Mouse (Mus musculus) urinary bladder, postnatal 4 days (tissue): ENCODE data around the gene Bcl2l11.
A peak's percentile ranks its signal among the peaks of the same experiment; 100 is the strongest.

Experiments used
- DNase-seq, 2 experiments: peaks; one replicate each; pipeline ENCODE4 v3.0.0; 2021 to 2022; ENCODE audit warnings: low spot score in 2 of 2

Gene Bcl2l11

DNA sequence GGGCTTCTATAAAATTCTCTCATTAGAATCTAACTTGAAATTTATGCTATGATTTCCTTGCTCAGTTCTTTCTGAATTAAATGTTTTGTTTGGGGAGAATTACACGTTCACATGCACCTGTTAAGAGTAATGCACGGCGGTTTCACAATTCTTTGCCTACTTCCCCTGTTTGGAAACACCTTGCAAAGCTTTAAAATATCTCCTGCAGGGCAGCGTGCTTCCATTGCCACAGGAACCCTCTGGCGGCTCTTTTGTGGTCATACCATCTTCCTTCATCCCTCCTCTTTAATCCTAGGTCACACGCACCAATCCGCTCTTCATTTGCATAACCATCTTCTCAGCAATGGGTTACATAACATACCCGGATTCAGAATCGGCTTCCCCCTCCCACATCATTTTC is 14.3 kb upstream of the Bcl2l11 start:
- DNase-seq: no peak

DNA sequence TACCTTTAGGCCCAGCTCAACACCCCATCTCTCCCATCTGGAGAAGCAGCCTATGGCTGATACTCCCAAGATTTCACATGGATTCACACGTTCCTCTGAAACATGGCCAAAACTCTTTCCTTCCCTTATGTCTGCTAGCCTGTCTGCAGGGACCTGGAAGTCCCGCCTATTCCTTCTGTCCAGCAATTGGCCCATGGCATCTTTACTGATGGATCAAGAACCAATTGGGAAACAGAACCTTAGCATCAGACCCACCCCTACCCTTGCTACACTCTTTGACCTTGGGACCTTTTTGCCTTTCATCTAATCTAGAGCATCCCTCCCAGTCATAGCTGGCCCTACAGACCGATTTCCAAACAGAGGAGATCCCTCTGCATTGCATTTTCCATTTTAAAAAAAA is 11.2 kb upstream of the Bcl2l11 start:
- DNase-seq: no peak

DNA sequence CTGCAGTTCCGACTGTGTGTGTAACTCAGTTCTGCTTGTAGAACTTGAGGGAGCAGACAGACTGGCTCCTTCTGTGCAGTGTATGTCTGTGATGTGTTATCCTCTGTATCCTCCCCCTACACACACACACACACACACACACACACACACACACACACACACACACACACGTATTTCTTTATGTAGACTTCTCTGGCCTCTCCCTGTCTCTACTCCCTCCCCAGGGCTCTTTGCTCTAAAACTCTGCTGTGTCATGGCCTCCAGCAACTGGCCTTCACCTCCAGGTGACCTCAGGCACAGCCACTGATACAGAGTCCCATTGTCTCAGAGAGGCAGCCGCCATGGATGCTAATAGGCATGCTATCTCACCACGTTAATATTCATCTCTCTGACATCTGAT is 10.3 kb upstream of the Bcl2l11 start:
- DNase-seq: no peak

DNA sequence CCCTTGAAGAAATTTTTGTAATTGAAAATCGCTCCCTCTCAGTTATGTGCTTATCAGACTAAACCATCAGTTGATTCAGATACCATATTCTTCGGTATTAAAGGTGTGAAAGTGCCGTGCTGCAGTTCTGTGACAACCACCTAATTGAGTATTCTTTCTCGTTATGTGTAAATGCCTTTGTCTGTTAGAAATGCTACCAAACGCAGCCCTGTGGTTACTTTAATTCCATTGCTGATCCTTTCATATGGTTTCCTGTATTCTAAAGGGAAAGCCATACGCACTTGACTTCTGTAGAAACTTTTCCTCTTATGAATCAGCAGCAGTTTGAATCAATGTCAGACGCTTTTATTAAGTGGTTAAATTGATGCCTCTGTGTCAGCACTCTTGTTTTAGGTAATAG is 8.2 kb upstream of the Bcl2l11 start:
- DNase-seq: no peak

DNA sequence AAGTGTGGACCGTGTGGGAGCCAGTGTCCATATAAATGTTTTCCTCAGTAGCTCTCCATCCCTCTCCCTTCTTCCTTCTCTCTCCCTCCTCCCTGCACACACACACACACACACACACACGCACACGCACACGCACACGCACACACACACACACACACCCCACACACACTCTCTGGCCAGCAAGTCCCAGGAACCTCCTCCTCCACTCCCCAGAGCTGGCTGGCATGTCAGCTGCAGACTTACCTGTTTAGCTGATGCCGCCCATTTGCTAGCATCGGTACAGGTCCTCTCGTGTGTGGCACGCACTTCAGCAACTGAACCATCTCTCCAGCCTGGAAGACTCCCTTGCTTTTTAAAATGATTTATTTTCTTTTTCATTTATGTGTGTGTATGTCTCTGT is 6.9 kb upstream of the Bcl2l11 start:
- DNase-seq: no peak

DNA sequence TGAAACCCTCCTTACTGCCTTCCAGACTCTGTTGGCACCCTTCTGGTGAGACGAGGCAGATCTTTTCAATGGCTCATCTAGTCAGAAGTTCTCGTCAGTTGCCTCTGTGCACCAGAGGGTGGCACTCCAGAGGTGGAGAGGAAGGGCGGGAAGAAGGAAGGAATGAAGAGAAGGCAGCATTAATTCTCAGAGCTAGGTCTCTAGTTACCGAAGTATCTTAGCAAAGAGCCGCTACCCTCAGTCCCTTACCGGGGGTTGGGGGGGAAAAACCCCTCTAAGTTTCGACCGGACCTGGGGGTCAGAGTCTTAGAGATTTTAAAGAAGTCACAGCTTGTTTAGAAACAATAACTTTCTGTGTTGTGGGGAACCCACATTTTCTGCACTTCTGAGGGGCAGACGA is 3.3 kb upstream of the Bcl2l11 start:
- peak in 1 of 2 experiments; percentile 33 for DNase-seq

DNA sequence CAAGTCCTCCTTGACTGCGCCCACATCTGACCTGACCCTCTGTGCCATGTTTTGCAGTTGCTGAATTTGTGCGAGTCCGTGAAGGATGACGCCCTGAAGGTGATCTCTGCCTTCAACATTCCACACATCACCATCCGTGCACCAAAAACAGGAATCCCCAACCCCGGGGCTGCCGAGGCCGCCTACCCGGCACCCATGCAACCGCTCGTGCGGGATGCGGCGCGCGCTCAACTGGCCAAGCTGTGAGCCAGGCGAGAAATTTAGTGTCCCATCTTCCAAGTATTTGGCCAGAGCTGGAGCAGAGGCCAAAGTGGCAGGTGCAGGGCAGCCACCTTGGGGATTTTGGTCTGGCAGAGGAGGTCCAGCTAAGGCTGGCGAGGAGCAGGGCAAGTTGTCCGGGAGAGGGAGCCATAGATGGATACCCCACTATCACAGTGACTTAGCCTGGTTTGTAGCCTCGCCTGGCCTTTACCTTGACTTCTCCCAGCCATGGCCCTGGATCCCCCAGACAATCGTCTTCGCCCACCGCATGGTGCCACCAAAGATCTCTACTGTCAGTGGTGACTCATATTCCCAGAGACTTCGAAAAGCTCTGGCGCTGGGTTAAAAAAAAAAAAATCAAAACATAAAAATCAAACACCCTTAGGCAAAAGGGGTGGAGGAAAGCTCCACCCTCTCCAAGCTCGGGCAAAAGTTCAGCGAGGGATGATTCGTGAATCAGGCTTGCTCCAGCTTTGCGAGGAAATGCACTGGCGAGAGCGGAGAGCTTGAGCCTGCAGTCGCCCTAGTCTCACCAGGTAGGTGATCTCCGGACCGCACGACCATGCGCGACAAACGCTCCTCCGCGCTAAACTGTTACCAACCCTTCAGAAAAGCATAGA is 2.7 kb upstream of the Bcl2l11 start:
- peak in 1 of 2 experiments; percentile 23 for DNase-seq

DNA sequence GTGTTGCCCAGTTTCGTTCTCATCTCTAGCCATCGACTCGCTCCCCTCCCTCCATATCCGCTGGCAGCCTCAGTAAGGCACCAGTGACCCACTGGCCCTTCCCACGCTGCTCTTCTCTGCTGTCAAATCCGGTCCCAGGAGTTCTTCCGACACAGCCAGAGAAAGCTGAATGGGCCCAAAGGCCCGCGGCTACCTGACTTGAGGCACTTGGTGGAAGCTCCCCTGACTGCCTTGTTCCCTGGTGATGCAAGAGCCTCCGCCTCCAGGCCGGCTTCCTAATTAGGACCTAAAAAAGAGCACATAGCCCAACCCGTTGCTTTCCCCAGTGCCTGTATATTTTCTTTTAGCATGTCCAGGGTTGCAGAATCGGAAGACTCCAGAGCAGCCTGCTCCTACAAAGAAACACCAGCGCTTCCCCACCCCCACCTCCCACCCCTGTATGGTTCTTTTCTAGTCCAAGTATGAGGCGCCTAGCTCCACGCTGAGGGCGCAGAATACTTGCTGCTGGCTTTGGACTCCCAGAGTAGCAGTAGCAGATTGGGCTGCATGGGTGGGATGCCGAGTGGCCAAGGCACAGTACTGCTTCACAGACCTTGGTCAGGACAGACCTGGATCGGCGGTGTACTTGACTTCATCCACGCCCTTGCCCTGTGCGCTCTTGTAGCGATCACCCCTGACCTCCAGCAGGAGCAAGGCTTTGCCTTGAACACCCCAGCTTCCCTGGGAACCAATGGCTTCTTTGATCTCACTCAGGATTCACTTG is 1.7 kb upstream of the Bcl2l11 start:
- DNase-seq: no peak

DNA sequence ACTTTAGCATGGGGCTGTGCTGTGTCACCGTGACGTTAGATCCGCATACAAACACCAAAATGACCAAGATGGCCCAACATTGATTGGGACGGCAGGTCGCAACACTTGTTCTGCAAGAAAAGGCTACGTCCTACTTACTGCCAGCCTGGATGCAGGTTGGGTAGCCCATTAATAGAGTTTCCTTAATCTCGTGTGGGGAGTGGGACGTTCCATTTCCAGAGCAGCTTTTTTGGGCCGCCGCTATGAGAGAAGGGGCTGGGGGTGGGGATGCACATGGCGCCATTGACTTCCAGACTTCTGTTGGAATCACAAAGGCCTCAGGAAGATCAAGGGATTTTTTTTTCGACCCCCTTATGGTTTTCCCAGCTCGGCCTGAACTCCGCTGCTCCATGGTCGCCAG is 1.1 kb upstream of the Bcl2l11 start:
- DNase-seq: no peak

DNA sequence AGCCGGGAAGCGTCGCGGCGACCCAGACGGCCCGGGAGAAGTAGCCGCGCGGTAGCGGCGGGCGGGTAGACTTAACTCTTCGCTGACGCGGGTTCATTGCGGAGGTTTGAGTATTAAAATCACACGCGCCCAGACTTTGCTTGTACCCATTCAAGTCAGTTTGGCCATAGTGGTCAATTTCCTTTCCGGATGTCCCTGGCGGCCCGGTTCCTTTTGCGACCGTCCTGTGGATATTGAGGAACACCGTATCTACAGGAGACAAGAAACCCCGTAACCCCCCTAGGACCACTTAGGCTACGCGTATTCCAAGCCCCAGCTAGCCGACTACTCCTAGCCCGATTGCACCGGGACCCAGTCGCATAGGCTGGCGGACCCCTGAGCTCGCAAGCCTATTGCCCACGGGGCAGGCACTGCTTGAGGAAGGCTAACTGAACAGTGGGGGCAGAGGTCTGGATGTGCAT is 783 bp downstream of the Bcl2l11 start:
- no peak for DNase-seq

DNA sequence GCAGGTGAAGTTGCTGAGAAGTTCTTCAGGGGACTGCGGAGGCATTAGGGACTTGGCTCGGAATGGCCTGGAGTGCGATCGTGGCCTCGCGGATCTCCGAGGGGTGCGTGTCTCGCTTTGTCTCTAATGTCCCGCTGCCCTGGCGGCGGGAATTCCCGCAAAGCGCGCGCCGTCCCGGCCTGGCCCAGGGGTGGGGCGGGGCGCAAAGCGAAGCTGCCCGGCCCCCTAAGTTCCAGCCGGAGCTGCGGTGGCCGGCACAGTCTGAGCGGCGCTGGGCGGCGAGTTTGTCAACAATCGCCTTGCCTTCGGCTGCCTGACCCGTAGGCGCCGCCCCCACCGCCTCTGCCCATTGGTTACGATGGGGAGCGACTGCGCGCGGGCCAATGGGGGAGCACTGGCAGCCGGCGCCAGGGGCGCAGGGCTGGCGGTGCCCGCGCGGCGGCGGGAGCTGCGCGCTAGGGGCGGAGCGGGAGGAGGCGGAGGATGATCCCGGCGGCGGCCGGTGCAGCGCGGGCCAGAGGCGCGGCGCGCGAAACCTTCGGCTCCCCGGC is 1.4 kb downstream of the Bcl2l11 start:
- DNase-seq: peak; percentile 94 to 95

DNA sequence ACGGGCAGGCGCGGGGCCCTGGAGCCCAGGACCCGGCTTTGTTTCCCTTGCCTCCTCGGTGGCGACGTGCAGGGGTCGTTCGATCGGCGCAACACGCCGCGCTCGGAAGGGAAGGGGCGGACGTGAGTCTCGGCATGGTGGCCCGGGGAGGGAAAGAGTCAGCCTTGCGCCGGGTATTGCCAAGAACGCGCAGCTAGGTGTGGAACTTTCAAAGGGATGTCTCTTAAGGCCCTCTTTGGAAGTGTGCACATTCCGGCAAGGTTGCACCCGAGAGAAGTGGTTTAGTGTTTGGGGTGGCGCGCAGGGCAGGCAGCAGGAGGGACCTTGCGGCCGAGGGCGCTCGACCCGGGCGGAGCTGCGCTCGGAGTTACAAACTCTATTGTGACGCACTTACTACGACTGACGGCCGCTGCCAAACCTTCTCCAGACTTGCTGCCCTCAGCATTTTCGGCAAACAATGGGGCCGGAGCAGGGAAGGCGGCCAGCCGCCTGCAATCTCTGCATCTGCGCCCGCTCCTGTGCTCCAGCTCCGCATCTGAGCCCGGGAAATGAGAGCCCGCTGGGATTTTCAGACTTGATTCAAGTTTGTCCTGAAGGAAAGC is 2.0 kb downstream of the Bcl2l11 start:
- peak; percentile 68 to 80 for DNase-seq

DNA sequence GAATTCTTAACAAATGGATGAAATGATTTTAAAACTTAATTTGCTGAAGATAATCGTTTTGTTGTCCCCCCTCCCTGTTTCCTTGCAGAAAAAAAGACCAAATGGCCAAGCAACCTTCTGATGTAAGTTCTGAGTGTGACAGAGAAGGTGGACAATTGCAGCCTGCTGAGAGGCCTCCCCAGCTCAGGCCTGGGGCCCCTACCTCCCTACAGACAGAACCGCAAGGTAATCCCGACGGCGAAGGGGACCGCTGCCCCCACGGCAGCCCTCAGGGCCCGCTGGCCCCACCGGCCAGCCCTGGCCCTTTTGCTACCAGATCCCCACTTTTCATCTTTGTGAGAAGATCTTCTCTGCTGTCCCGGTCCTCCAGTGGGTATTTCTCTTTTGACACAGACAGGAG is 2.7 kb downstream of the Bcl2l11 start:
- no peak for DNase-seq

DNA sequence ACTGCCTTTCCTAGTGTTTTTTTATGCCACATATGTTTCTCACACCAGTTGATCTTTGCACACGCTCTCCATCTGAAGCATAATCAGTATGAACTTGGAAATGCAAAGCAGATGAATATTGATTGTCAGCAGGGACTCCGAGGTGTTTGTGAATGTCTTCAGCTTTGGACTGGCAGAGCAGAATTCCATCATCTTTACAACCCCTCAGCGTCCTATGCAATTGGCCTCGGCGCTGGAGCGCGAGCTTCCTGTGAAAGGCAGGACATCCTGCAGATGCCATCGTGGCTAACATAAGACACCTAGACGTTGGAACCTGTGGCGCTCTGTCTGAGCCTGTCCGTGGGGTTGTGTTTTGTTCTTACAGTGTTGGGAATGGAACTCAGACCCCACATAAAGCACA is 5.7 kb downstream of the Bcl2l11 start:
- DNase-seq: no peak

DNA sequence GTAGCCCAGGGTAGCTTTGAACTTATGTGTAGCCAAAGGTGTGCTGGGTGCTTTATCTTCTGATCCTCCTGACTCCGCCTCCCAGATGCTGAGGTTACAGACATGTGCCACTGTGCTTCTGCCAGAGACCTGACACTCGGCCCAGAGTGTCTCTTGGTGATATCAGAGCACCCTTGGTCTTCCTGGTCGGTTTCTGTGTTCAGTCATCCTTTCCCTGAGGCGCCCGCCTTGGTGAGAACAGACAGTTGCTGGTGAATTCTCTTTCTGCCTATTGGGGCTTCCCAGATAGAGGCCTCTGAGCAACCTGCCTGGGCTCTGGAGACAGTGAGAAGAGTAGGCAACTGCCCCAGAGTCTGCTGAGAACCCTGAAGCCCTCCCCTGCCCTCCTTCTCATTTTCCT is 6.8 kb downstream of the Bcl2l11 start:
- DNase-seq: no peak

DNA sequence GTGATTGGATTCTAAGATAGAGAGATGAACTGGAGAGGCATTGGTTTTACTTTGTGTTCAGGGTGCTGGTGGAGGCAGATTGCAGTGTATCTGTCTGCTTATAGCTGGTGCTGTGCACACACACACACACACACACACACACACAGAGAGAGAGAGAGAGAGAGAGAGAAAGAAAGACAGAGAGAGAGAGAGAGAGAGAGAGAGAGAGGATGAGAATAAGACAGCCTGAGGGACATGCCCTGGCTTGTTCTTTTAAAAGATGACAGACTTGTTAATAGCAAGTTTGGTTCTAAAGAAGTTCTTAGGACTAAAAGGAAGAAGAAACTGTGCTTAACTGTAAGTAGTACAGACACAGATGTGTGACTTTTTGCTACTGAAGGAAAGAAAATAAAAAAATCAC is 8.0 kb downstream of the Bcl2l11 start:
- no peak for DNase-seq

DNA sequence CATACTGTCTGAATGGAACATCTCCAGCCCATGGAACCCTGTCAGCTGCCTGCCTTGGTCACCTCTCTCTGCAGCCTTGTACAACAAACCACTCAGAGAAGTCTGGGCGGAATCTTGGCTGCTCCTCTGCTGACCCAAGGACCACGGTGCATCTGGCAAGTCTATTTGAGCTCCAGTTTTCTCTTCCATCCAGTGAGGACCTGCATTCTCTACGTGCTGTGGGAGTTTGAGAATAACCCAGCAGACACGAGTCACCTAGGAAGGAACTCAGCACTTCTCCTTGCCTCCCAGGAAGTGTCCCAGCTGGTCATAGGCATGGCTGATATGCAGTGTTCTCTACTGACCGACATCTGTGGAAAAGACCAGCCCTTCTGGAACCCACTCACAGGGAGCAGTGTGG is 8.6 kb downstream of the Bcl2l11 start:
- DNase-seq: no peak

DNA sequence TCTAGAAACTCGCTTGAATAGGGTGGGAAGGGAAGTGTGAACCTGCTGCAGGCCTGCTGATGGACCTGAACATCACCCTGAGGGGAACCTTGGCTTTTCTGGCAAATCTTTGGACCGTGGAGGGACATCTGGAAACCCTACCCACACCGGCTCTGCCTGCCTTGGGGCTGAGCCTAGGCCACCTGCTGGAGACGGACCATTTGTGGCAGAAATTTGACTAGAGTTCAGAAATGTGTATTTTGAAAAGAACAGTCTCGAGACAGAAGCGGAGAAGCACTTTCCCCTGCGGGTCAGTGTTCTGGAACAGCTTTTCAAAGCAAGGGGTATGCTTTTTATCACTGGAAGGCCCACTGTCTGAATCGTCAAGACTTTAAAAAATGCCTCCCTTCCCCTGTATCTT is 9.1 kb downstream of the Bcl2l11 start:
- no peak for DNase-seq

DNA sequence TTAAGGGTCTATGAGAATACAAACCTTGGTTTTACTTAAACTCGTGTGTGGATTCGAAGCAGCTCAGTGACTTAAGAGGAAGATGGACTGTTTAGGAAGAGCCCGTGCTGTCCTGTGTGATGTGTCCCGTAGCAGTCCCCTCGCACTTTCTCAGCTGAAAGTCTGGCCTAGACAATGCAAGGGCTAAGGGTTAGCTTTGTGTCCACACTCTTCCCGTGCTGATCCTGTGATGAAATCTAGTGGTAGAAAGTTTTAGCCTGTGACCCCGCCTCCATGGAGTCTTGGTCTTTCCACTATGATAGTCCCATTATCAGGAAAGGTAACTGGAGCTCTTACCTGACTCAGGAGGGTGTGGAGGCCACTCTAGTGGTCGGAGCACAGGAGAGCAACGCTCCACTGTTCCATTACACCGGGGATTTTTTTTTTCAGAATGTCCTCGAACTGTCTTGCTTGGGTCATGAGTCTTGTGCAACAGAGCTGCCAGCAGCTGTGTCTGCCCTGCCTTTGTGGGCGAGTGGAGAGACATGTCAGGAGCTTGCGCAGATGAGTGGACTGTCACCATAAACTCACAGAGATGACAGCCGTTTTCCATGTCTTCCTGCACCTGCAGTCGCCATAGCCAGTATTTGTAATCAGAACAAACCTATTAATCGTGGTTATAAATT is 11.1 kb downstream of the Bcl2l11 start:
- DNase-seq: no peak

DNA sequence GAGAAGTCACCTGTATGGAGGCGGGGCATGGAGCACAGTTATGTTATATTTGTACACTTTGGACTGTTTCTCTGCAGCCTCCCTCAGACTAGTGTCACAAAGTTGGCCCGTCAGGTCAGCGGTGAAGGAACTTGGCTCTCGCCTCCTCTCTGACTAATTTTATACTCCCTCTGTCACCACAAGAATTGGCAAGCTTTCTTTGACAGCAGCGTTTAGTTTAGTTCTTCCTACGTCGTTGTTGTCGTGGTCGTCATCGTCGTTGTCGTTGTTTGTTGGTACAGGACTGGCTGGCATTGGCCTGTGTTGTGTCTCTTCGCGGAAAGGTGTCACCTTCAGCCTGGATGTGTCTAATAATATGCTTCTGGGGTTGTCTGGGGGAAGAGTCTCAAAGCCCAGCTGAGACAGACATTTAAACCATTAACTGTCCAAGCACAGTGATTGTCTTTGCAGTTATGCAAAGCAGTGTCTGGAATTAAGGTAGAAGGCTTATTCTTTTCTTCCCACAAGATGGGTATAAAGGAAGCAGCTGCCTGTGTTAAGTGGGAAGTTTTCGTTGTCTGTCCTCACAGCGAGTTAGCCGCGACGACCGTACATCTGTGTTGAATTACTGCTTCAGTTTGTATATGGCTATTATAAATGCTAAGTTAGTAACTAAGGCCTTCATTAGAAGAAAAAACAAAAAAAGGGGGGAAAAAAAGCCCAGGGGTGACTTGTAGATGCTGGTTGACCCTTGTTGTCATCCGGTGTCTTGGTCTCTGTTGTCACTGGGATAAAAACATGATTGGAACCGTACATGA is 11.8 kb downstream of the Bcl2l11 start:
- DNase-seq: no peak

DNA sequence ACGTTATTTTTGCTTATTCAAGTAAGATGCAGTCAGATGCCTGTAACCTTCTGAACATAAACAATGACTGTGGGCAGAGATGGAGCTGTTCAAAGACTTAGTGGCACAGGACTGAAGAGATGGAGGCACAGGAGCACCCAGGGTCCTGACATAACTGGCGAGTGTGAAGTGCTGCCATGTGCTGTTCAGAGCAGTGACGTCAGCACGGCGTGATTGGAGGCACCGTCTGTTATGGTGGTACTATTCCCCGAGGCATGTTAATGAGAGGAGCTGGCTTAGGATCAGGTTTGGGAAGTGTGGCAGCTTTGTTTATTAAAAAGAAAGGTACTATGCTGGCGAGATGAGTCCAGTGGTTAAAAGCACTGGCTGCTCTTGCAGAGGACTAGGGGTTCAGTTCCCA is 13.1 kb downstream of the Bcl2l11 start:
- DNase-seq: no peak
